Mouse (Mus musculus) frontal cortex, postnatal 10 days (tissue): Measurements from ENCODE around the gene Wdr13.
A peak's percentile ranks its signal among the peaks of the same experiment; 100 is the strongest.
"Not testable (repeated sequence)": the region's sequence is repeated elsewhere in the genome, so short reads cannot be mapped to it uniquely, and the experiment has no call there.

Source experiments
- DNase-seq, 2 experiments: peaks; one replicate each; pipeline ENCODE4 v3.0.0; 2022; ENCODE audit warnings: low spot score in 2 of 2, mixed read lengths in 1 of 2

The Wdr13 gene

GRCm38 (mm10) chrX:8105019-8105418 is 27.7 kb downstream of the Wdr13 start:
- no peak for DNase-seq

- no peak for DNase-seq
Measured at GRCm38 (mm10) chrX:8102213-8102668, 30.5 kb downstream of the Wdr13 start.

GRCm38 (mm10) chrX:8101017-8101416 is 31.7 kb downstream of the Wdr13 start:
- DNase-seq, result peak; percentile 73 to 79

GRCm38 (mm10) chrX:8099435-8099834 is 33.3 kb downstream of the Wdr13 start:
- DNase-seq, result no peak

- DNase-seq, result peak; percentile 94 to 97
Measured at GRCm38 (mm10) chrX:8096787-8097242, 35.9 kb downstream of the Wdr13 start.

GRCm38 (mm10) chrX:8096068-8096786 is 36.5 kb downstream of the Wdr13 start:
- peak; percentile 58 to 88 for DNase-seq

GRCm38 (mm10) chrX:8095546-8095945 is 37.1 kb downstream of the Wdr13 start:
- DNase-seq, result no peak

- DNase-seq, result not testable (repeated sequence)
Measured at GRCm38 (mm10) chrX:8090954-8091347, 41.7 kb downstream of the Wdr13 start.

- no peak for DNase-seq
Measured at GRCm38 (mm10) chrX:8090346-8090953, 42.2 kb downstream of the Wdr13 start, which contains the start of gene Was. Was (minus strand) TSS chrX:8090498.

GRCm38 (mm10) chrX:8089746-8090145 is 42.9 kb downstream of the Wdr13 start:
- no peak for DNase-seq

GRCm38 (mm10) chrX:8085611-8086010 is 47.1 kb downstream of the Wdr13 start:
- no peak for DNase-seq

- no peak for DNase-seq
Measured at GRCm38 (mm10) chrX:8084771-8085259, 47.9 kb downstream of the Wdr13 start.

GRCm38 (mm10) chrX:8075104-8075503 is 57.6 kb downstream of the Wdr13 start:
- DNase-seq, result no peak

GRCm38 (mm10) chrX:8074430-8075014 is 58.2 kb downstream of the Wdr13 start, which contains the start of gene Suv39h1:
Suv39h1 (minus strand) TSS chrX:8074760.
- peak; percentile 90 to 94 for DNase-seq

GRCm38 (mm10) chrX:8073881-8074429 is 58.7 kb downstream of the Wdr13 start:
- peak; percentile 13 to 32 for DNase-seq
